ENCODE assay signal across 9 mouse cellular contexts in the genomic region with DNA sequence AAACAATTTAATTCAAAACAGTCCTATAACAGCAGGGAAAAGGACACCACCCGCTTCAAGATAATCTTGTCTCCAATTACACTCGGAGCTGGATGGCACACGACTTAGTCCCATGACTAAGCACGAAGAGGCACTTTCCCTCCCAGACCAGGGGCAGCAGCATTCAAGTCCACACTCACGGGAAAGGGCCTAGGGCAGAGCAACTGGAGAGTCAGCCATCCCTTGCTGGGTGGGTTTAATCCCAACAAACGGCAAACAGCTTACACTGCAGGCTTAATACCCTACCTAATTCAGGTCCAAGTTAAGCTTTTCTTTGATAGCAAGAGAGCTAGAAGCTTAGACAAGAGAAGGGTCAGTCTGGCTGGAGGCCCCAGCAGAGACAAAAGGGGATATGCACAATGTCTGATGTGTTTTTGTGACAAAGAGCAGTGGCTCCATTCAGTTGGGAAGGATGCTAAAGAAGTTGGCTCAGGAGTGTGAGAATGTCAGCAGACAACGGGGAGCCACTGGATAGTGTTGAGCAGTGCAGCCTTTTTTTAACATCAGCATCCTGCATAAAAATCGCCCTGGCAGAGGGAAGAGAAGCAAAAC. TPM values are rescaled to one million over a fixed set of nuclear protein-coding genes. Genes with fewer than 3 reads are reported as not detected.
DNase-seq lines count a peak whose midpoint lies in the region; ATAC-seq lines count a peak whose summit lies in the region.
"Had no signal": no experiment of that assay in that cellular context is flagged by ENCODE, and none has a peak within 500 bp of the region (broad histone marks: within the 10 kb centered on the region; RNA-seq: fewer than 3 reads in every experiment).

No protein-coding gene starts in this region.

- peaks cover 2% of the 10 kb centered on the region; the same call in 1 of the 2 replicates for H3K9me3 ChIP-seq in forebrain, embryonic 16.5 days (ENCODE audit: control insufficient read depth, low read length)
- H3K9me3 ChIP-seq in midbrain, embryonic 13.5 days: no peaks in the 10 kb centered on the region; the same call in 1 of the 2 replicates

- WGBS in forebrain, embryonic 16.5 days: 5% methylated on average over 8 of the region's 8 CpGs
- WGBS in midbrain, embryonic 13.5 days: 1% methylated on average over 8 of the region's 8 CpGs

- no peaks in the 10 kb centered on the region for H3K36me3 ChIP-seq in forebrain, embryonic 16.5 days (ENCODE audit: control insufficient read depth, insufficient read depth)
- H3K36me3 ChIP-seq in midbrain, embryonic 13.5 days: no peaks in the 10 kb centered on the region

- no peak overlapping the region for H3K9ac ChIP-seq in forebrain, embryonic 16.5 days (replicated peaks; ENCODE audit: low read depth, low read length)
- H3K9ac ChIP-seq in midbrain, embryonic 13.5 days (replicated peaks): no peak overlapping the region
- H3K9ac ChIP-seq: liver, embryonic 14.5 days had no signal

- H3K4me2 ChIP-seq in forebrain, embryonic 16.5 days (ENCODE audit: low read length): no peak overlapping the region
- H3K4me2 ChIP-seq in midbrain, embryonic 13.5 days (replicated peaks): no peak overlapping the region; the same call in 1 of the 2 replicates

- no peak overlapping the region for H3K27ac ChIP-seq in forebrain, embryonic 16.5 days (ENCODE audit: low read length)
- peak overlapping the region; percentile 61 for H3K27ac ChIP-seq in midbrain, embryonic 13.5 days
- H3K27ac ChIP-seq: liver, embryonic 14.5 days had no signal

- H3K27me3 ChIP-seq in forebrain, embryonic 16.5 days (replicated peaks; ENCODE audit: control insufficient read depth, insufficient read depth, low read length): no peaks in the 10 kb centered on the region
- peaks cover 15% of the 10 kb centered on the region for H3K27me3 ChIP-seq in midbrain, embryonic 13.5 days

- H3K4me3 ChIP-seq in forebrain, embryonic 16.5 days (replicated peaks; ENCODE audit: low read length): no peak overlapping the region
- H3K4me3 ChIP-seq in midbrain, embryonic 13.5 days (replicated peaks): no peak overlapping the region

- ATAC-seq in forebrain, embryonic 16.5 days: peak; percentile 39
- peak; percentile 82 for ATAC-seq in midbrain, embryonic 13.5 days

- peak; percentile 35 to 49 for DNase-seq in cerebellum, adult 18-20 months
- no peak for DNase-seq in cerebellum, adult 11 months
- peak; percentile 81 for DNase-seq in NIH3T3 (ENCODE audit: low read depth)
- DNase-seq in right cerebral cortex, adult 2 months (ENCODE audit: low spot score in 2 of 2): no peak
- DNase-seq in thymus, postnatal 25 days: no peak
- DNase-seq in lung, adult 18-20 months: no peak

- peaks cover 10% of the 10 kb centered on the region for H3K4me1 ChIP-seq in forebrain, embryonic 16.5 days (replicated peaks; ENCODE audit: control insufficient read depth, insufficient read depth, low read length)
- H3K4me1 ChIP-seq in midbrain, embryonic 13.5 days (replicated peaks): peaks cover 28% of the 10 kb centered on the region

RNA-seq across cellular contexts. Expression of a gene that starts 46.8 kb away (rescaled TPM):
- 18.1 and 19.1 TPM in 2 replicates for polyA plus RNA-seq in forebrain, embryonic 16.5 days (2015; fragmentation: Nextera tagmentation; extraction: Ambion mirVana)
- polyA plus RNA-seq in midbrain, embryonic 13.5 days (2015; fragmentation: Nextera tagmentation; extraction: Ambion mirVana): 14.4 and 16.6 TPM in 2 replicates

Comparison
In these comparisons a context has a peak if more than half of its experiments do, and no peak if none do; other contexts are left out.
1. DNase-seq: peak in cerebellum, adult 18-20 months (2 of 2) and NIH3T3 (single experiment); none in cerebellum, adult 11 months (single experiment), right cerebral cortex, adult 2 months (0 of 2), thymus, postnatal 25 days (single experiment) and lung, adult 18-20 months (0 of 2).